Mouse (Mus musculus): ENCODE data around the gene Micu2. TPM values are rescaled to one million over a fixed set of nuclear protein-coding genes. Genes with fewer than 3 reads are reported as not detected.

Micu2 gene
- polyA plus RNA-seq (2016; fragmentation: Nextera tagmentation; extraction: Ambion mirVana), result 67.3 and 70.9 TPM in 2 replicates

DNA sequence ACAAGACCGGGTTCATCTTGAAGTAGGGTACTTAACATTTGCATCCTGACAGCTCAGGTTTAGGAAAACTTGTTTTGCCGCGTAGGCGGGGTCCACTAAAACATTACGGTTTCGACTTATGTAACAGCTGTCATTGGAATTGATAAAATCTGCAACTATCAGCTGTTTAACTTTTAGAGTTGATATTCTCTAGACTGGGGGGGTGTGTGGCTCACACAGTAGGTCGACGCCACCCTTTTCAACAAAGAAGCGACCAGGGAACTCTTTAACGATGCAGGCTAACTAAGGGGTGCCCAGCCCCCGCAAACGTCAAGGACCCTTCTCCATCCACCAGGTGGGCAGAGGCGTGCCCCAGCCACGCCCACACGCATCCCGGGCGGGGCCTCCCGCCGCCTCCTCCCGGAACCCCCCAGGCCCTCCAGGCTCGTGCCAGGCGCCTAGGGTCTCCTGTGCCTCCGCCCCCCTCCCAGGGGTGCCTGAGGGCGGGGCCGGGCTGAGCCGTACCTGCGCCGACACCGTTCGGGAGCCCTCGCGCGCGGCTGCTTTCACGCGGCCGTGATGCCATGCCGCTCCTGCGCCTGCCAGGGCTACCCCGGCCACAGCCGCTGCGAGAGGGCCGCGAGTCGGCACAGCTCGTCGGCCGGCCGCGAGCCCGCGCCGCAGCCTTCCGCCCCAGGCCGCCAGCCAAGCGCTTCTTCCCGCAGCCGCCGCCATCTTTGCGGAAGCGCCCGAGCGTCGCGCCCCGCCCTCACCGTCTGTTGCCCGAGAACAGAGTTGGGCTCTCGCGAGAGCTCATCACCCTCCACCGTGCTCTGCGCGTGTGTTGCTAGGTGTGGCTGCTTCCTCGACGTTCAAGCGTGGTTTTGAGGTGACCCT is at the start of gene Micu2:
Gene Micu2 (minus strand): TSS at position 737 of the 876 bp plus-strand sequence.
- Histone ChIP-seq H3K36me3 (no peaks in the 10 kb centered on the region), H3K9me3 (no peaks in the 10 kb centered on the region), H3K4me2 (replicated peaks) (peak within 1 kb of the TSS; percentile 73), H3K27me3 (replicated peaks) (no peaks in the 10 kb centered on the region), H3K27ac (peak within 1 kb of the TSS; percentile 59; the same call in 1 of the 2 replicates), H3K9ac (peak within 1 kb of the TSS; percentile 89), H3K4me1 (0 out of 2 replicates have a peak, but pooled peaks cover 3% of the 10 kb centered on the region), H3K4me3 (peak within 1 kb of the TSS; percentile 94)
- ATAC-seq (ENCODE audit: low FRiP score, low read depth), result peak; percentile 99
- WGBS, result 3% methylated on average over 76 of the region's 76 CpGs

DNA sequence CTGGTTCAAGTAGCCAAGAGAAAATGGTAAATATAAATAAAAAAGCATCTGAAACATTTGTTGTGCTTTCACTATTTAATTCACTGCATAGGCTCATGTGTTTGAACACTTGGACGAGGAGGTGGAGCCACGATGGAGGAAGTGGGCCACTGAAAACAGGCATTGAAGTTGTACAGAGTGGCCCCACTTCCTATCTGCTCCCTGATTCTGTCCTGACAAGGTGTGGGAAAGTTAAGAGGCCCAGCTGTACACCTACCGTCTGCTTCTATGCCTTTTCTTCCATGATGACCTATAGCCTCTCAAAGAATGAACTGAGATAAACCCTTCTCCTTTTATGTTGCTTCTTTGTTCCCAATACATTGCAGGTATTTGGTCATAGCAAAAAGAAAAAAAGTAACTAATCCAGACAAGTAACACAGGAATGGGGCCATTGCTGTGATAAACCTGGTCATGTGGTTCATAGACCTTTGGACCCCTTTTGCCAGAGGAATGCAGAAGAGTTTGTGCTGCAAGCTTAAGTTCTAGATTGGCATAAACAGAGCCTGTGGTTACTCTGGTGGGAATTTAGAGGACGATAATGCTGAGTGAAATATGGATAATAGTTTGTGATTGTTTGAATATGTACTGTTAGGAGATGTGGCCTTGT is 47.7 kb upstream of the Micu2 start:
- Histone ChIP-seq H3K9ac (no peak overlapping the region), H3K9me3 (no peaks in the 10 kb centered on the region), H3K27me3 (replicated peaks) (no peaks in the 10 kb centered on the region), H3K4me2 (replicated peaks) (no peak overlapping the region), H3K4me1 (no peaks in the 10 kb centered on the region), H3K36me3 (no peaks in the 10 kb centered on the region), H3K27ac (no peak overlapping the region), H3K4me3 (no peak overlapping the region)
- WGBS, result 91% methylated on average over 4 of the region's 4 CpGs
- no peak for ATAC-seq (ENCODE audit: low FRiP score, low read depth)

DNA sequence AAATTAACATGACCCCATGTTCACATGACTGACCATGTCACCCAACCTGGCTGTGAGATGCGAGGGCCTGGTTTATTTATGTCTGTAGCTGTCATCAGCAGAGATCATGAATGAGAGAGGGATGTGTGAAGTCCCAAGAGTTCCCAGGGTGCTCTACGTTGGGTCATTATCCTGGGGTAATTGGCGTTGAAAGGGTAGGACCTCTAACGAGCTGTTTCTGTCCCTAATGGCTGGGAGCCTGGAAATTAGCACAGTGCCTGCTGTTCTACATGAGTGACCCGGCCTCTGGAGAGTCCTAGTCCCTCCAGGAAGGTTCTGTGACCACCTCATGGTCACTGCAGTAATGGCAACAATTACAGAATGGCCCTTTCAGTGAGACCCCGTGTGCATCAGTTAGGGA is 37.1 kb upstream of the Micu2 start:
- 6% methylated on average over 6 of the region's 6 CpGs for WGBS
- no peak for ATAC-seq (ENCODE audit: low FRiP score, low read depth)
- H3K9ac ChIP-seq, result no peak overlapping the region

DNA sequence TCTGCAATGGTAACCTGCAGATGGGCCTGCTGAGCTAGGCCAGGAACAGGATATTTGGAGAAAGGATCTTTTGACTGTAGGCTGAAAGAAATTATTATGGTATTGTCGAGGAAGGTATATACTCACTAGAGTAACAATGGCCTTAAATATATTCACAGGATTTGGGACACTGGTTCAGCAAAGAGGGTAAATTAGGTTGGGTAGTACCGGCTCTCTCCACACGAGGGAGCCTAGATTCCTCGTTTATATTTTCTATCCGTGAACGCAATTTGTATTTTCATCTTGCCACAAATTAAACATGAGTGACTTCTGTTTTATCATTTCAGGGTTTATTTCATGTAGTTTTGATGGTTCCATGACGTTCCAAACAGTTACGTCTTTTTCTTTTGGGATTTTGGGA is 35.5 kb upstream of the Micu2 start:
- no peak overlapping the region for H3K9ac ChIP-seq
- H3K4me2 ChIP-seq (replicated peaks), result no peak overlapping the region
- H3K27me3 ChIP-seq (replicated peaks), result no peaks in the 10 kb centered on the region
- no peak for ATAC-seq (ENCODE audit: low FRiP score, low read depth)
- H3K4me1 ChIP-seq, result no peaks in the 10 kb centered on the region
- no peak overlapping the region for H3K27ac ChIP-seq
- no peak overlapping the region for H3K4me3 ChIP-seq
- no peaks in the 10 kb centered on the region for H3K9me3 ChIP-seq
- 11% methylated on average over 8 of the region's 8 CpGs for WGBS
- no peaks in the 10 kb centered on the region for H3K36me3 ChIP-seq

More for the DNA sequence above, 37.1 kb upstream of the Micu2 start:
- H3K4me3 ChIP-seq, result no peak overlapping the region
- H3K4me1 ChIP-seq, result no peaks in the 10 kb centered on the region
- no peaks in the 10 kb centered on the region for H3K27me3 ChIP-seq (replicated peaks)
- H3K4me2 ChIP-seq (replicated peaks), result no peak overlapping the region
- no peaks in the 10 kb centered on the region for H3K9me3 ChIP-seq
- no peak overlapping the region for H3K27ac ChIP-seq
- no peaks in the 10 kb centered on the region for H3K36me3 ChIP-seq

DNA sequence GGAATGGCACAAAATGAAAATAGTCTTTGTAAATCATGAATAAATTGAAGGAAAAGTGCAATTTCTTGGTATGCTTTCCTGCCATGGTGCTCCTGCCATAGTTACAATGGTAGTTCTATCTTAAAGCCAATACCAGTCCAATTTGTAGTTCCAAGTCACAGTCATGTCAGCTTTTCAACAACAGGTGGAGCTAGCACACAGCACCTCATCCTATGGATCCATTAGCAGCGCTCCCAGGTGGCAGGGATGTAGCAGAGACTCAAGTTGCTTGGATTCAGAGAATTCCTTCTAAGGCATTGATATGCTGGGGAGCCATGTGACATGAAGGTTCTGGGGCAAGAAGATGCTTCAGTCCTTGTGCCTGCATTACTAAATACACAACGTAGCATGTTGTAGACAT is 19.8 kb upstream of the Micu2 start:
- 41% methylated on average over 2 of the region's 2 CpGs for WGBS
- Histone ChIP-seq H3K36me3 (no peaks in the 10 kb centered on the region), H3K4me2 (replicated peaks) (no peak overlapping the region)

DNA sequence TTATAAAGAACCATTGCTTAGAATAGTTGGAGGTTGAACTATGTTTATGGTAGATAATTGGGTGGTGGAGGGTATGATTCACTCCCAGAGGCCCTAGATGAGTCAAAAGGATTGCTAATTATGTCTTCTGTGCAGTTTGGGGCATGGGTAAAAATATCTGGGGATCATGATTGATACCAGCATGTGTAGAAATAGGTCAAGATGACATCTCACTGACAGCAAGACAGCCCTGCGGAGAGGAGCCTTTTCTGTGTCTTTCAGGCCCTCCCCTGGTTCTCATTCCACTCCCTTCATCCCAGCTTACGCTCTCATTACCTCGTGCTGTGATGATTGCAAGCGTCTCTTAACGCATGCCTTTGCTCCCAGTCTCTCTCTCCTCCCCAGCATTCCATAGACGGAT is 4.8 kb upstream of the Micu2 start:
- 77% methylated on average over 6 of the region's 6 CpGs for WGBS
- Histone ChIP-seq H3K36me3 (no peaks in the 10 kb centered on the region), H3K4me1 (0 out of 2 replicates have a peak, but pooled peaks cover 3% of the 10 kb centered on the region), H3K4me2 (replicated peaks) (no peak overlapping the region), H3K27me3 (replicated peaks) (no peaks in the 10 kb centered on the region), H3K9me3 (no peaks in the 10 kb centered on the region), H3K4me3 (no peak overlapping the region), H3K9ac (no peak overlapping the region), H3K27ac (no peak overlapping the region)
- no peak for ATAC-seq (ENCODE audit: low FRiP score, low read depth)

More for the DNA sequence above, 19.8 kb upstream of the Micu2 start:
- Histone ChIP-seq H3K27me3 (replicated peaks) (no peaks in the 10 kb centered on the region), H3K27ac (no peak overlapping the region), H3K4me3 (no peak overlapping the region), H3K4me1 (no peaks in the 10 kb centered on the region), H3K9me3 (no peaks in the 10 kb centered on the region), H3K9ac (no peak overlapping the region)
- no peak for ATAC-seq (ENCODE audit: low FRiP score, low read depth)

DNA sequence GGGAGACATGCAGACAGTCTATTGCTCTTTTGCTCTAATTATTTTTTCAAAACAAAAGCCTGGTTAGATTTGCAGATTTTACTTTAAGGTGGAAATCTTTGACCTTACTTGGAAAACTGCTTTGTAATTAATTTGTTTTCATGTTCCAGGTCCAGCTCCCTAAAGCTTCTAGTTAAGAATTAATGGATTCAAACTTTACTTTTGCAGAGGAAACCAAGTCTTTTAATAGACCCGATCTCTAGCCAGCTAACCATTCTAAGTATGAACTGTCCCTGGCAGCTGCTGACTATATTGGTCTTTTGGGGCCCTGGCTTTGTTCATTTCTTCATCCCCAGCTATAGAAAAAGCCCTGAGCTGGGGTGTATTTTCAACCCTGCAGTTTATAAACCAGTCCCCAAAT is 3.1 kb upstream of the Micu2 start:
- 81% methylated on average over 1 of the region's 1 CpGs for WGBS
- ATAC-seq (ENCODE audit: low FRiP score, low read depth), result no peak
- no peak overlapping the region for H3K9ac ChIP-seq

DNA sequence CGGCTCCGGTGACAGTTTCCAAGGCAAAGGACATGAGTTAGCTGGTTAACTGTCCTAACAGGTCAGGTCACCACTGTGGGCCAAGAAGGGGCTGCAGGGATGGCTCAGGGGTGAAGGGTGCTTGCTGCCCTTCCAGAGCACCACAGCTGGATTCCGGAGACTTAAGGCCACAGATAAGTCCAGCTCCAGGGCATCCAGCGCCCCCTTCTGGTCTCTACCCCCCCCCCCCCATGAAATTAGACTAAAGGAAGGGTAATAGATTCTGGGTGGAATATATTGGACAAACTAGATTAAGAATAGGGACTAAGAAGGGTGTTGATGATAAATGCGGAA is 306 bp upstream of the Micu2 start:
- Histone ChIP-seq H3K4me3 (peak overlapping the region; percentile 94), H3K9ac (peak overlapping the region; percentile 89; the same call in 1 of the 2 replicates), H3K27me3 (replicated peaks) (no peaks in the 10 kb centered on the region), H3K9me3 (no peaks in the 10 kb centered on the region), H3K4me1 (0 out of 2 replicates have a peak, but pooled peaks cover 3% of the 10 kb centered on the region), H3K36me3 (no peaks in the 10 kb centered on the region), H3K27ac (no peak overlapping the region), H3K4me2 (replicated peaks) (peak overlapping the region; percentile 73)
- WGBS, result 33% methylated on average over 5 of the region's 5 CpGs
- ATAC-seq (ENCODE audit: low FRiP score, low read depth), result no peak; the same call in 1 of the 2 replicates

More for the DNA sequence above, 3.1 kb upstream of the Micu2 start:
- no peaks in the 10 kb centered on the region for H3K9me3 ChIP-seq
- H3K4me2 ChIP-seq (replicated peaks), result no peak overlapping the region
- H3K4me1 ChIP-seq, result 0 out of 2 replicates have a peak, but pooled peaks cover 3% of the 10 kb centered on the region
- H3K27ac ChIP-seq, result no peak overlapping the region
- no peaks in the 10 kb centered on the region for H3K36me3 ChIP-seq
- H3K27me3 ChIP-seq (replicated peaks), result no peaks in the 10 kb centered on the region
- no peak overlapping the region for H3K4me3 ChIP-seq

DNA sequence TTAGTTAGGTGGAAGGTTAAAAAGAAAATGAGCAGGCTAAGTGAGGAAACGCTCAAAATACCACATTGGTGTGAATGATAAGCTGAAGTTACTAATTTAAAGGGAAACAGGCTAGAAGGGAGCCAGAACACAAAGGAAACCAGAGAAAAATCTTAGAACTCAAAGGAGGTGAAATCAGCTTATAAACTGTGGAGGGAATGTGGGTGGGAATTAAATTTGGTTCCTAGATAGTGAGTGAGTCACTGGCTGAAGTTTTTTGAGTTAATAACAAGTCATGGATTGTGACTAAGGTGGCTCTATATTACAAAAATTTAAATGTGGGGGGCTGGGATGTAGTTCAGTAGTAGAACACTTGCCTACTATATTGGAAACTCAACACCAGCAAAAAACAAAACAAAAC is 1.6 kb downstream of the Micu2 start:
- Histone ChIP-seq H3K4me2 (replicated peaks) (no peak overlapping the region), H3K27me3 (replicated peaks) (no peaks in the 10 kb centered on the region), H3K27ac (no peak overlapping the region), H3K4me3 (no peak overlapping the region), H3K9ac (no peak overlapping the region), H3K36me3 (peaks cover 3% of the 10 kb centered on the region; the same call in 1 of the 2 replicates), H3K4me1 (0 out of 2 replicates have a peak, but pooled peaks cover 3% of the 10 kb centered on the region), H3K9me3 (no peaks in the 10 kb centered on the region)
- ATAC-seq (ENCODE audit: low FRiP score, low read depth), result no peak
- 94% methylated on average over 1 of the region's 1 CpGs for WGBS

DNA sequence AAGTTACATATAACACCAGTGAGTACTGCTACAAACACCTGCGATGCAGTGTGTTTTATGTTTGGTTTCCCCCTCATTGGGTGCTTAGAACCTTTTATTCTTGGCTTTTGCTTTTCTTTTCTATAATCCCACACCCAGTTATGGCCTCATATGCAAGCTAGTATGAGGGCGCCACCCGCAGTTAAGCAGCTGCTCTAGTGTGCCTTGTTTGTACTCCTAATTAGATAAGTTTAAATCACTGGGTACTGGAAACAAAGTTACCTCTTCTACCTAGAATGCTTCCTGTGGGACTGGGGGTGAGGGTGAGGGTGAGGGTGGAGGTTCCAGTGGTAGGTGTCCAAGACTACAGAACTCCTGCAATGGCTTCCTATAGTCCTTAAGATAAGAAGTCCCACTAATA is 2.9 kb downstream of the Micu2 start:
- Histone ChIP-seq H3K36me3 (peaks cover 5% of the 10 kb centered on the region), H3K9ac (no peak overlapping the region), H3K27me3 (replicated peaks) (no peaks in the 10 kb centered on the region), H3K4me1 (0 out of 2 replicates have a peak, but pooled peaks cover 3% of the 10 kb centered on the region), H3K9me3 (no peaks in the 10 kb centered on the region), H3K4me2 (replicated peaks) (no peak overlapping the region), H3K27ac (no peak overlapping the region), H3K4me3 (no peak overlapping the region)
- ATAC-seq (ENCODE audit: low FRiP score, low read depth), result no peak
- WGBS, result 92% methylated on average over 3 of the region's 3 CpGs

DNA sequence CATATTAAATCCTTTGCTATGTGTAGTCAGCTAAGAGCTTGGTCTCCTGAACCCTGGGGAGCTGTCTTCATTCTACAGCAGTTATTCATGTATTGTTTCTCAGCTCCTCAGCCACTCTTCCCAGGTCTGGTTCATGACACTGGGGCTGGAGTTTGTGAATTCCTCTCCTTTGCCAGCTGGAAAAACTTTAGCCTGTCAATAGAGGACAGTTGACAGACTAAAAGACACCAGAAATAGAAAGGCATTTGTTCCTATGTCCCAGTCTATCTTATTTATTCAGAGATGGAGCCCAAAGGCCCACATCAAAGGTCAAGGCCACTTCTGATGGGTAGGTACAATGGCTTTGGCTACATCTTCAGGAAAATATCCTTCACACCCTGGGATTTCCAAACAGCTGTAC is 7.3 kb downstream of the Micu2 start:
- ATAC-seq (ENCODE audit: low FRiP score, low read depth), result no peak
- Histone ChIP-seq H3K27me3 (replicated peaks) (no peaks in the 10 kb centered on the region), H3K4me1 (no peaks in the 10 kb centered on the region), H3K27ac (no peak overlapping the region), H3K4me3 (no peak overlapping the region), H3K4me2 (replicated peaks) (no peak overlapping the region), H3K9me3 (peaks cover 4% of the 10 kb centered on the region), H3K36me3 (peaks cover 23% of the 10 kb centered on the region), H3K9ac (no peak overlapping the region)

DNA sequence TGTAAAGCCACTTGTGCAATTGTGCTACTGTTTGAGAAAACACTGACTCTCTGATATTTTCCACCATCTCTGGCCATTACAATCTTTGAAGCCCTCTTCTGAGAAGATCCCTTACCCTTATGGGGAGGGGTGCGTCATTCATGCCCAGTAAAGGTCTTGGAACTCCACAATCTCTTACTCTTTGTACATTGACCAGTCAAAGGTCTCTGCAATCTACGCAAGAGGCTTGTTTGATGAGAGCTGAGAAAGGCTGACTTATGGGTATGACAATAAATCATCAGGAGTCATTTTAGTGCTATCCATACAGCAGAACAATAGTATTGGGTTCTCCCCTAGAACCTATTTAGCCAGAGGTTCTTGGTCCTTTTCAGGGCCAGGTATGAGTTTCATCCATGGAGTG is 9.9 kb downstream of the Micu2 start:
- no peak overlapping the region for H3K27ac ChIP-seq
- no peak overlapping the region for H3K4me3 ChIP-seq
- no peak overlapping the region for H3K9ac ChIP-seq
- H3K9me3 ChIP-seq, result peaks cover 4% of the 10 kb centered on the region
- H3K4me2 ChIP-seq (replicated peaks), result no peak overlapping the region
- peaks cover 23% of the 10 kb centered on the region for H3K36me3 ChIP-seq
- H3K27me3 ChIP-seq (replicated peaks), result no peaks in the 10 kb centered on the region
- no peaks in the 10 kb centered on the region for H3K4me1 ChIP-seq
- ATAC-seq (ENCODE audit: low FRiP score, low read depth), result no peak
- 99% methylated on average over 2 of the region's 2 CpGs for WGBS

Measured in neural tube, embryonic 12.5 days (tissue).